Mouse (Mus musculus) inflammation-experienced regulatory T-cells, adult 6 months (primary cell): ENCODE data around the gene Trmt6. TPM values are rescaled to one million over a fixed set of nuclear protein-coding genes. Genes with fewer than 3 reads are reported as not detected.

Source experiments
- ATAC-seq: one replicate; pipeline ENCODE4 v1.8.0; 2017
- polyA plus RNA-seq, 3 experiments: library from polyadenylated mRNA; unstranded; fragments of 100-300 nt; shearing (Covaris generic); gene quantifications; one replicate each; pipeline ENCODE4 v1.2.1; 2017

Gene Trmt6
- polyA plus RNA-seq, result 10 to 100 TPM; 45.1 to 66.1 (median 45.9) TPM

DNA sequence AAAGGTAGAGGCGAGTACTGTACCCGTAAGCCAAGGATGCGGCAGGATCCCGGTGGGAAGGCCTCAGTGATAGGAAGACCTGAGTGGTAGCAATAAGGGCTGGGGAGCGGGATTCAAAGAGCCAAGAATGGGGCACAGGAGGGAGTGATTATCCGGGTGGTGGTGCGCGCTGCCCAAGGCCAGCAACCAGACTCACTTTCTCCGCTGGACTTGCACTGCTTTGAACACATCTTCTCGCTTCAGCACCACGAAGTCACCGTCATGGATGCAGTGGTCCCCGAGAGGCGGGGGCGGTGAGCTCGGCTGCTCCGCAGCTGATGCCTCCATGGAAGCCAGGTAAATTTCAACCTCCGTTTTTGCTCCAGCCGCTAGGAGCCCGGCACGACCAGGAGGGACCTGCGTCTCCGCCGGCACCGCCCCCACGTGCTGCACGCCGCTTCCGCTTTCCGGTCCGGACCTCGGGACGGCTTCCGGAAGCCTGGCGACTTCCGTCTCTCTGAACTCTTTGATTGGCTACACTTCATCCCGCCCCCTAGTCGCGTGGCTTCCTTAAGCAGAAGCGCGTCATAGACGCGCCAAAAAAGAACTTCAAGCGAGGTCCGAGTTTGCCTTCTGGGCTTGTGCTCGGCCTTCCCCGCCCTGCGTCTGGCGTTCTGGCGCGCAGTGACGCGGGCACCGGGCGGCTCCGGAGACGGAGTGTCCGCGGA lies at the start of gene Trmt6, which contains the start of gene Mcm8:
Trmt6 (minus strand) TSS at position 448 of the 707 bp plus-strand sequence.
Mcm8 (plus strand) TSS at position 534 of the 707 bp plus-strand sequence.
- ATAC-seq, result peak; percentile 100

- ATAC-seq, result no peak
Observed at GRCm38 (mm10) chr2:132863325-132863724, 47.5 kb upstream of the Trmt6 start.

GRCm38 (mm10) chr2:132861456-132861855 lies 45.6 kb upstream of the Trmt6 start:
- ATAC-seq, result no peak

DNA sequence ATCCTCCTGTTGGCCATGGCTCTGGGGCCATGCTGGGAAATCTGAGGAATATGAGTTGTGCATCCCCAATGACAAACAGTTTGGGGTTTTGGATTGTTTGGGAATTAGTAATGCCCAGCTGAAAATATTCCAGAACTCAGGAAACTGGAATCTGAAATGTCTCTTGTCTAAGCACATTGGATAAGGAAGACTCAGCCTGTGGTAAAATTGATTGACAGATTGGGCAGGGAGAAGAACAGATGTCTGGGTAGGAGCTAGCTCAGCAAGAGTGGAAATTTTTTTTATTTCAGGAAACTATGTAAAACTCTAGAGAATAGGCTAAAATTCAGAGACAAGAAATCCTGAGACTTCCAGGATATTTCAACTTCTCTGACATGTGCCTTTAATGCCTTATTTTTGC lies 44.6 kb upstream of the Trmt6 start:
- no peak for ATAC-seq

DNA sequence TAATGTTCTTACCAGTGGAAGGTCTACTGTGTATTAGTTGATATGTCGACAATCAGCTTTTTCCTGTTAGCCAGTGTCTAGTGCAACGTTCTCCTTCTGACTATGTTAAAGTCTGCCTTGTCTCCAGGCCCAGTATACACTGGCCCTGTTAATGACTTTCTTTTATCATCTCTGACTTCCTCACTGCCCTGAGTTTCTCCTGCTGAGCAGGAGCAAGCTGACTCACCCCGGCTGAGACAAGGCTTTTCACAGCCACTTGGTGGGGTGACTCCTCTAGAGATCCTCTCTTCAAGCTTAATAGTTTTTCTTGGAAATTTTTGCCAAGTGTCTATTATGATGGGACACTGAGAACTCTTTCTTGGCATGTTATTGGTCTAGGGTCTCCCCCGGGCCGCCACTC lies 40.5 kb upstream of the Trmt6 start:
- ATAC-seq, result no peak

- no peak for ATAC-seq
Observed at GRCm38 (mm10) chr2:132853051-132853450, 37.2 kb upstream of the Trmt6 start.

GRCm38 (mm10) chr2:132849141-132849540 lies 33.3 kb upstream of the Trmt6 start:
- ATAC-seq, result no peak

- ATAC-seq, result no peak
Observed at GRCm38 (mm10) chr2:132848361-132848760, 32.5 kb upstream of the Trmt6 start.

GRCm38 (mm10) chr2:132847581-132847980 lies 31.7 kb upstream of the Trmt6 start:
- ATAC-seq, result no peak

DNA sequence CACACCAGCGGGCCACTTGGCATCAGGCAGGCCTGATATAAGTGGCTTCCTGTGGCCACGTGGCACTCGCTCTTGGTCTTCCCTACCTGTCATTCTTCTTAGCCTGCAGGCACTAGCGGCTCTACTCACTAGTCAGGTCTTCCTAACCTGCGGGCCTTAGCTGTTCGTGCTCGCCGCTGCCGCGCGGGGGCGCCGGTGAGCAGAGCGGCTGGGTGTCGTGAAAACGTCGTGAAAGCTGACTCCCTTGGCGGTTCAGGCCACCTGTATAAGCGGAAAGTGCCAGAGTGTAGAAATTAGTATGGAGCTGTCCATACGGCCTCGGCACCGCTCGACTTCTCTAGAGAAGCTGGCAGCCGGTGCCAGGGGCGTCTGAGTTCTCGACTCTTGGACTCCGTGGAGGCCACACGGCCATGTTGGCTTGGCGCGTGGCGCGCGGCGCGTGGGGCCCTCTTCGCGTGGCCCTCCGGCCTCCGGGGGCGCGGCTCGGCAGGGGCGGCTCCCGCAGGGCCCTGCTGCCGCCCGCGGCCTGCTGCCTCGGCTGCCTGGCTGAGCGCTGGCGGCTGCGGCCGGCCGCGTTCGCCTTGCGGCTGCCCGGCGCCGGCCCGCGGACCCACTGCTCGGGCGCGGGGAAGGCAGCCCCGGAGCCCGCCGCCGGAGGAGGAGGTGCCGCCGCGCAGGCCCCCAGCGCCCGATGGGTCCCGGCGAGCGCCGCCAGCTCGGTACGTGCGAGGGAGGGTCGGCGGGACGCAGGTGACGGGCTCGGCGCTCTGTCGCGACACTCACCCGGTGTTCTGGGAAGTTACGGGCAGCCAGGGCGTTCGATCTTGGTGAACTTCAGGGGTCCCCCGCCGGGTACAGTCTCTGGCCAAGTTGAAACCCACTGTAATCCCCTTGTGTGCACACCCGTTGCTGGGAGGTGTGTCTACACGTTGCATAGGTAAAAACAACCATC lies 30.8 kb upstream of the Trmt6 start, which contains the start of gene Crls1:
Crls1 (plus strand) TSS at position 260 of the 952 bp plus-strand sequence.
- ATAC-seq, result peak; percentile 85

DNA sequence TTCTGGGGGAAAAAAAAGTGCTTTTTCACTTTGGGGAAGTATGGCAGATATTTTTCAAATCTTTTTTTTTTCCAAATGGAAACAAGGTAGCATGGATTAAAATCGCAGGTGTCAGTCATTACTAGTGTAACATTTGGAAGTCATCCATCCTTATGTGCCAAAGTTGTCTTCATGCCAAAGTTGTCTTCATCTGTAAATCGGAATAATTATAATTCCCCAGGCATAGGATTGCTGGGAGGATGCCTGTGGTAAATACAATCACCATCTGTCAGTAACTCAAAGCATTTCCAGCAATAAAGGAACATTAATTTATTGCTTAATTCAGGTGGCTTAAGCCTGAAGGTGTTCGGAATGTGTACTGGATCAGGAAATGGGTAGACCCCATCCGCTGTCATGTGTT lies 25.2 kb upstream of the Trmt6 start:
- no peak for ATAC-seq

DNA sequence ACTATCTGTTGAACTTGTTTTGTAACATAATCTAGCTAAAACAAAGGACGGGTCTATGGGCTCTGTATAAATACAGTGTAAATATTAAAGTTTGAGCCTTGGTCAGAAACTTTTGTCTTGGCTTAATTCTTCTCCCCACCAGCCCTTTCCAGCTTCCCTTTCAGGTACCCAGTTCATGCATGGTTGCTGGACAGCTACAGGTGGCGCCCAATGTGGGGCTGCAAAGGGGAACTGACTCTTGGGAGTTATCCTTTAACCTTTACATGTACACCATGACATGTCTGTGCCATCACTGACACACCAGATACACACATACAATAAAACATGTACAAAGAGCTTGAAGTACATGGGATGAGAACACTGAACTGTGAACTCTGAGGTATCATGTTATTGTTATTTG lies 12.9 kb downstream of the Trmt6 start:
- no peak for ATAC-seq

DNA sequence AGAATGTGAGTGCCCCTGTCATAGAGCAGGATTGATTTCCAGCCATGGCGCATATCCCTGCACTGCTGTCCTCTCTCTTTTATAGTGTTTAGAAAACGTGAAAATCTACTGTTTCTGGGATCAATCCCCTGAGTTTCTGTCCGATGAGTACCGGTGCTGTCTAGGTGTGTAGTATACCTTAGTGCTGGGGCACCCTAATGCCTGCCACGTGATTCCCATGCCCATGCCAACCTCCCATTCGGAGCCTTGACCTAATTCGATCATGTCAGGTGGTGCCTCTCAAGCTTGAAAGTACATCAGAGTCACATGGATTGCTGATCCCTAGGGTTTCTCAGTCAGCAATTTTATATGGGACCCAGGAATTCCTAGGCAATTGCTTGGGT lies 21.7 kb downstream of the Trmt6 start:
- ATAC-seq, result no peak

GRCm38 (mm10) chr2:132793441-132794203 lies 22.2 kb downstream of the Trmt6 start:
- ATAC-seq, result no peak

DNA sequence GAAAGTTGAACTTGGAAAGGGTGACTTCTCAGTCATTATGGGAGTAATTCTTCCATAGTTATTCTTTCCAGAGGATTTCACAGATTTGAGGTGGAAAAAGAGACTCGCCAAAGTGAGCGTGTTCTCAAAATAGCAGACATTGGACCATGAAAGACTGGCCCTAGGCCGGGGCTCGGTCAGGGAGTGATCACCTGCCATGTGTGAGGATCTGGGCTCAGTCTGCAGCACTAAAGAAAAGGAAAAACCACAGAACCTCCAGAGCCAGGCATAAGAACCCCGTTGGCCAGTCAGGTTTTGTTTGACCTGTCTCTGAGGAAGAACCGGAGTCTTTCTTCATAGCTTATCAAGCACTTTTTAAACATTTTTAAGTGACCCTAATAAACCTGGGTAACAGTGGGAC lies 31.8 kb downstream of the Trmt6 start:
- no peak for ATAC-seq

DNA sequence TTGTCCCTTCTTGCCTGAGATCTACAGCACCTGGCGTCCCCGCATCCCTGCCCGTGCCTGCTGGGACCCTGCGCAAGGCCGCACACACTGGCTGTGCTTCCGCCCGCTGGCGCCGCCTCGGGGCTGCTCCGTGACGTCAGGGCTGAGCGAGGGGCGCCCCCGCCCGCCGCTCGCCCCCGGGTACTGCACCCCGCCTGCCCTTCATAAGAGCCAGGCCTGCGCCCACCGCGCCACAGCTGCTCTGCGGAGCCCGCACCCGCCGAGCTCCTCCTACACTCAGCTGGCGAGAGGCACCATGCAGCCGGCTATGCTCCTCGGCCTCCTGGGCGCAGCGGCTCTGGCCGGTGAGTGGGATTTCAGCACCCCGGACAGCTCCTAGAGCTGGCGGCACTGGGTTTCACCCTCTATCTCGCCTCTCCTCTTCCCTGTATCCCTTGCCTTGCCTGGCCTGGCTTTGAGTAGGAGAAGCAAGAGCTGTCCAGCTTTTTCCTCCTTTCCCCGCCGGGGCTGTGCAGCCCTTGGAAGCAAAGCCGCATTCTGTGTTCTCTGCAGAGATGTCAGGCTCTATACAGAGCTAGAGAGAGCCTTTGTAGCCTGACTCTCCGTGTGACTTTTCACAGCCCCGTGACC lies 34.3 kb downstream of the Trmt6 start:
- ATAC-seq, result no peak

- ATAC-seq, result no peak
Observed at GRCm38 (mm10) chr2:132780978-132781377, 34.9 kb downstream of the Trmt6 start, which contains the start of gene Chgb. Chgb (plus strand) TSS chr2:132781278.

DNA sequence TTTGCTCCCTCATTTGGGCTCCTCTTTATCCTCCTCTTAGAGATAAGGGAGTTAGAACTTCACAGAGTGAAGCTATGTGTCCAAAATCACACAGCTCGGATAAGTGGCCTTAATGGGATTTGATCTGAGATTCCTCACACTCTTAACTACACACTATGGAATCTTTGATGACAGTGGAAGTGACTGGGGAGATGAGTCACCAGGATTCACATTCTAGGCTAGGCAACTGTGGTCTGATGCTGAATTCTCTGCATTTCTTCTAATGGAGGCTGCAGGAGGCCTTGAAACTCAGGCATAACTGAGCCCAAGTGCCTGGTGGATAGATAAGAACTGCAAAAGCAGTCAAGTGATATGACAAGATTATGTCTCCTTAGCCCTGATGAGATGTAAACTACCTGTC lies 45.0 kb downstream of the Trmt6 start:
- ATAC-seq, result no peak

DNA sequence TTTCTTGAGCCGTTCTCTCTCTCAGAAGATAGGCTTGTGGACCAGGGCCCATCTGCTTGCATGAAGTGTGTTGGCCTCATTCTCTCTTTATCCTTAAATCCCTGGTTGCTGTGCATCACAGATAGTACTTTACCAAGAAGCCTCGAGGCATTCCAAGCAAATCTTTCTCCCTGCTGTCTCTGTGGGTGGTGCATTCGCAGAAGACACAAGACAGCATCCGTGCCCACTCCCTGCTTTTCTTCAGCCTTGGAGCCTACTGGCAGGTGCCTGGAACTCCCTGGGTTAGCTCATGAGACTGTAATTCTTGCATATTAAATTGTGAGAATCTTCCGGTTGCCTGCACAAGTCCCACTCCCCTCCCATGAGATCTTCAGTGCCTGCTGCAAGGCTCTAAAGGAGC lies 57.9 kb downstream of the Trmt6 start:
- ATAC-seq, result no peak
